ENCODE assay signal across 9 mouse cellular contexts in the genomic region with DNA sequence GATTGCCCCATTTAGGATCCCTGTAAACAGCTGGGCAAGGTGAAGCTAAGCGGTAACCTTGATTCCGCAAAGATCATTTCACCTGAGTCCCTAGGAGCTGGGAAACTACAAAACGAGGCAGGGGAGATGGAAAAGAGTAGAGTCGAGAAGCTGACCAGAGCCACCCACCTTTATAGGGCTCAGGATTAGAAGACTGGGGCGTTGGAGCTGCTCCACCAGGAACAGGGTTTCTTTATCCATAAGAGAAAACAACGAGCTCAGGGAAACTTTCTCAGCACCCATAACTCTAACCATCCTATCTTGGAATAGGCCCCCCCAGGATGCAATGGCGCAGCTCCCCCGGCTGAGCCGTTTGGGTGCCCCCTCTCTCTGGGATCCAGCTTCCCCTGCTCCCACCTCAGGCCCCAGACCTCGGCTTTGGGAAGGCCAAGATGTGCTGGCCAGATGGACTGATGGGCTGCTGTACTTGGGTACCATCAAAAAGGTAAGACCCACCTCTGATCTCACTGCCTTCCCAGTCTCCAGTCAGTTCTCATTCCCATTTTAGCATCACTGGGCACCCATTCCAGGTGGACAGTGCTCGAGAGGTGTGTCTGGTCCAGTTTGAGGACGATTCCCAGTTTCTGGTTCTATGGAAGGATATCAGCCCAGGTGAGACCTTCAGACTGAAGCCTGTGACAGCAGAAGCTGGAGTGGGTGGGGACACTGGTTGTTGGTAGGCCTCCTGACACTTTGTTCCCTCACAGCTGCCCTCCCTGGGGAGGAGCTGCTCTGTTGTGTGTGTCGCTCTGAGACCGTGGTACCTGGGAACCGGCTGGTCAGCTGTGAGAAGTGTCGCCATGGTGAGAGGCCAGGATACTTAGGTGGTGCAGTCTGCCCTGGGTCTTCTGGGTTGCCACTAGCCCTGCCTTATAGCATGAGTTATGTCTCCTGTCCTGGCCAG. TPM values are rescaled to one million over a fixed set of nuclear protein-coding genes. Genes with fewer than 3 reads are reported as not detected.
DNase-seq lines count a peak whose midpoint lies in the region; ATAC-seq and TF ChIP-seq lines count a peak whose summit lies in the region.
"Had no signal": no experiment of that assay in that cellular context is flagged by ENCODE, and none has a peak within 500 bp of the region (broad histone marks: within the 10 kb centered on the region; RNA-seq: fewer than 3 reads in every experiment).

No protein-coding gene starts in this region.

- H3K27ac ChIP-seq in heart, embryonic 13.5 days (replicated peaks) = no peak overlapping the region
- no peak overlapping the region for H3K27ac ChIP-seq in bone marrow macrophage, adult 2 months (ENCODE audit: insufficient read depth, low read depth, low read length)
- no peak overlapping the region for H3K27ac ChIP-seq in heart, postnatal 0 days (ENCODE audit: low read depth)
- H3K27ac ChIP-seq in liver, postnatal 0 days (ENCODE audit: low read depth) = no peak overlapping the region

- H3K9me3 ChIP-seq in heart, embryonic 13.5 days = no peaks in the 10 kb centered on the region
- H3K9me3 ChIP-seq in heart, postnatal 0 days (replicated peaks; ENCODE audit: control insufficient read depth, low read length) = no peaks in the 10 kb centered on the region
- H3K9me3 ChIP-seq in liver, postnatal 0 days (ENCODE audit: low read length) = no peaks in the 10 kb centered on the region

- peak overlapping the region; percentile 87 for H3K4me2 ChIP-seq in heart, embryonic 13.5 days
- H3K4me2 ChIP-seq in heart, postnatal 0 days (ENCODE audit: low read depth, low read length) = peak overlapping the region; percentile 94
- peak overlapping the region; percentile 89 for H3K4me2 ChIP-seq in liver, postnatal 0 days (ENCODE audit: low read depth, low read length)

- DNase-seq in heart, postnatal 25 days (ENCODE audit: low spot score) = no peak
- no peak for DNase-seq in heart, postnatal 0 days (ENCODE audit: low spot score)
- DNase-seq in liver, postnatal 0 days = no peak
- DNase-seq in frontal cortex, postnatal 25 days (ENCODE audit: low spot score in 2 of 2) = no peak
- DNase-seq in layer of hippocampus, postnatal 25 days (ENCODE audit: extremely low spot score in 1 of 2, low spot score in 1 of 2) = no peak
- DNase-seq in right cerebral cortex, postnatal 14 days = no peak

- H3K4me3 ChIP-seq in heart, embryonic 13.5 days = peak overlapping the region; percentile 65
- peak overlapping the region; percentile 81 for H3K4me3 ChIP-seq in bone marrow macrophage, adult 2 months (ENCODE audit: insufficient read depth, low read length)
- peak overlapping the region; percentile 72 for H3K4me3 ChIP-seq in heart, postnatal 0 days (ENCODE audit: low read depth, low read length)
- peak overlapping the region; percentile 74 for H3K4me3 ChIP-seq in liver, postnatal 0 days (ENCODE audit: low read depth, low read length)

- intact Hi-C loops in heart, postnatal 25 days (cut with DNase I) = no loop called here

- peaks cover 35% of the 10 kb centered on the region for H3K4me1 ChIP-seq in heart, embryonic 13.5 days
- H3K4me1 ChIP-seq in bone marrow macrophage, adult 2 months (ENCODE audit: control insufficient read depth, insufficient read depth, low read length) = peaks cover 10% of the 10 kb centered on the region
- peaks cover 20% of the 10 kb centered on the region for H3K4me1 ChIP-seq in heart, postnatal 0 days (ENCODE audit: control insufficient read depth, insufficient read depth)
- peaks cover 28% of the 10 kb centered on the region for H3K4me1 ChIP-seq in liver, postnatal 0 days (ENCODE audit: insufficient read depth)

- WGBS in heart, embryonic 13.5 days = 71% methylated on average over 16 of the region's 16 CpGs
- 80% methylated on average over 16 of the region's 16 CpGs for WGBS in heart, postnatal 0 days
- 76% methylated on average over 16 of the region's 16 CpGs for WGBS in liver, postnatal 0 days (ENCODE audit: insufficient replicate concordance)

- no peak for TF ChIP-seq EP300 in heart, postnatal 0 days (IDR thresholded peaks at IDR 0.05; ENCODE audit: low read depth)
- no peak for TF ChIP-seq EP300 in liver, postnatal 0 days (IDR thresholded peaks at IDR 0.05; ENCODE audit: low read depth)

- TF ChIP-seq CTCF in bone marrow macrophage, adult 2 months (IDR thresholded peaks at IDR 0.05; ENCODE audit: low read depth, low read length) = no peak
- TF ChIP-seq CTCF in heart, postnatal 0 days (IDR thresholded peaks at IDR 0.05; ENCODE audit: low read depth) = no peak
- TF ChIP-seq CTCF in liver, postnatal 0 days (IDR thresholded peaks at IDR 0.05; ENCODE audit: low read depth) = no peak

- no peak for TF ChIP-seq POLR2A in bone marrow macrophage, adult 2 months (IDR thresholded peaks at IDR 0.05; ENCODE audit: borderline replicate concordance, low read depth, low read length)

- H3K27me3 ChIP-seq in heart, embryonic 13.5 days (replicated peaks) = no peaks in the 10 kb centered on the region
- H3K27me3 ChIP-seq in heart, postnatal 0 days (ENCODE audit: control insufficient read depth, insufficient read depth, low read length) = no peaks in the 10 kb centered on the region
- no peaks in the 10 kb centered on the region for H3K27me3 ChIP-seq in liver, postnatal 0 days (ENCODE audit: insufficient read depth, low read length)
- H3K27me3 ChIP-seq: CH12.LX had no signal

- peaks cover 63% of the 10 kb centered on the region for H3K36me3 ChIP-seq in heart, embryonic 13.5 days
- peaks cover 32% of the 10 kb centered on the region for H3K36me3 ChIP-seq in heart, postnatal 0 days (replicated peaks; ENCODE audit: control insufficient read depth, insufficient read depth, low read length)
- H3K36me3 ChIP-seq in liver, postnatal 0 days (replicated peaks; ENCODE audit: insufficient read depth, low read length) = peaks cover 21% of the 10 kb centered on the region

- H3K9ac ChIP-seq in heart, embryonic 13.5 days = peak overlapping the region; percentile 87
- no peak overlapping the region for H3K9ac ChIP-seq in heart, postnatal 0 days (replicated peaks; ENCODE audit: low read depth, low read length)
- H3K9ac ChIP-seq in liver, postnatal 0 days (replicated peaks) = peak overlapping the region; percentile 83

- no peak for ATAC-seq in heart, embryonic 13.5 days (ENCODE audit: extremely low read depth, insufficient number of reproducible peaks, low FRiP score, low TSS enrichment)
- no peak for ATAC-seq in heart, postnatal 0 days (ENCODE audit: insufficient read depth, low read depth)
- no peak for ATAC-seq in liver, postnatal 0 days

RNA-seq across cellular contexts. Expression of a gene that starts 1.3 kb away (rescaled TPM):
- 8.4 and 9.2 TPM in 2 replicates for polyA plus RNA-seq in heart, embryonic 13.5 days (2015; fragmentation: Nextera tagmentation; extraction: Ambion mirVana)
- total RNA-seq in heart, postnatal 25 days (2021) = 10 to 100 TPM; 10.8 to 12.3 TPM
- 32.1 and 34.3 TPM in 2 replicates for polyA plus RNA-seq in bone marrow macrophage, adult 2 months (2012; ENCODE audit: insufficient read depth, insufficient read length, missing spikeins)
- 13.7 and 16.3 TPM in 2 replicates for total RNA-seq in heart, postnatal 0 days (2014; rRNA removed; ENCODE audit: low replicate concordance)
- polyA plus RNA-seq in heart, postnatal 0 days (2015; fragmentation: Nextera tagmentation; extraction: Ambion mirVana) = 6.3 and 7.2 TPM in 2 replicates
- polyA plus RNA-seq in liver, postnatal 0 days (2015; fragmentation: Nextera tagmentation; extraction: Ambion mirVana) = 2.5 and 2.7 TPM in 2 replicates
- total RNA-seq in layer of hippocampus, postnatal 25 days (2021) = 10 to 100 TPM; 27.0 to 29.4 TPM

RNA-seq across cellular contexts. Expression of a gene that starts 5.2 kb away (rescaled TPM):
- 152 and 169 TPM in 2 replicates for polyA plus RNA-seq in heart, embryonic 13.5 days (2015; fragmentation: Nextera tagmentation; extraction: Ambion mirVana)
- 10 to 100 TPM; 91.4 to 92.5 TPM for total RNA-seq in heart, postnatal 25 days (2021)
- 120 and 134 TPM in 2 replicates for polyA plus RNA-seq in bone marrow macrophage, adult 2 months (2012; ENCODE audit: insufficient read depth, insufficient read length, missing spikeins)
- 80.2 and 107 TPM in 2 replicates for total RNA-seq in heart, postnatal 0 days (2014; rRNA removed; ENCODE audit: low replicate concordance)
- polyA plus RNA-seq in heart, postnatal 0 days (2015; fragmentation: Nextera tagmentation; extraction: Ambion mirVana) = 180 and 193 TPM in 2 replicates
- polyA plus RNA-seq in liver, postnatal 0 days (2015; fragmentation: Nextera tagmentation; extraction: Ambion mirVana) = 83.4 and 87.1 TPM in 2 replicates
- total RNA-seq in layer of hippocampus, postnatal 25 days (2021) = 100 to 1,000 TPM; 100 to 113 TPM

RNA-seq across cellular contexts. Expression of a gene that starts 6.9 kb away (rescaled TPM):
- polyA plus RNA-seq in heart, embryonic 13.5 days (2015; fragmentation: Nextera tagmentation; extraction: Ambion mirVana) = 1.3 and 2.0 TPM in 2 replicates
- total RNA-seq in heart, postnatal 25 days (2021) = 1 to 10 TPM; 5.3 to 5.5 TPM
- 2.4 and 3.5 TPM in 2 replicates for polyA plus RNA-seq in bone marrow macrophage, adult 2 months (2012; ENCODE audit: insufficient read depth, insufficient read length, missing spikeins)
- total RNA-seq in heart, postnatal 0 days (2014; rRNA removed; ENCODE audit: low replicate concordance) = 4.3 and 6.6 TPM in 2 replicates
- polyA plus RNA-seq in heart, postnatal 0 days (2015; fragmentation: Nextera tagmentation; extraction: Ambion mirVana) = 0.41 and 0.45 TPM in 2 replicates
- polyA plus RNA-seq in liver, postnatal 0 days (2015; fragmentation: Nextera tagmentation; extraction: Ambion mirVana) = 0.19 and 0.33 TPM in 2 replicates
- total RNA-seq in layer of hippocampus, postnatal 25 days (2021) = 100 to 1,000 TPM; 399 to 523 TPM

RNA-seq across cellular contexts. Expression of a gene that starts 17.3 kb away (rescaled TPM):
- polyA plus RNA-seq in heart, embryonic 13.5 days (2015; fragmentation: Nextera tagmentation; extraction: Ambion mirVana) = 6.3 and 7.0 TPM in 2 replicates
- under 1 TPM; 0.44 to 0.48 TPM for total RNA-seq in heart, postnatal 25 days (2021)
- polyA plus RNA-seq in bone marrow macrophage, adult 2 months (2012; ENCODE audit: insufficient read depth, insufficient read length, missing spikeins) = 8.3 and 11.0 TPM in 2 replicates
- total RNA-seq in heart, postnatal 0 days (2014; rRNA removed; ENCODE audit: low replicate concordance) = 4.5 and 4.8 TPM in 2 replicates
- 0.93 and 1.5 TPM in 2 replicates for polyA plus RNA-seq in heart, postnatal 0 days (2015; fragmentation: Nextera tagmentation; extraction: Ambion mirVana)
- polyA plus RNA-seq in liver, postnatal 0 days (2015; fragmentation: Nextera tagmentation; extraction: Ambion mirVana) = 1.6 and 2.7 TPM in 2 replicates
- total RNA-seq in layer of hippocampus, postnatal 25 days (2021) = 1 to 10 TPM; 2.9 to 3.1 TPM

RNA-seq across cellular contexts. Expression of a gene that starts 38.8 kb away (rescaled TPM):
- polyA plus RNA-seq in heart, embryonic 13.5 days (2015; fragmentation: Nextera tagmentation; extraction: Ambion mirVana) = 9.1 and 9.8 TPM in 2 replicates
- 1 to 10 TPM; 2.9 to 3.8 TPM for total RNA-seq in heart, postnatal 25 days (2021)
- 10.4 TPM in 2 replicates for polyA plus RNA-seq in bone marrow macrophage, adult 2 months (2012; ENCODE audit: insufficient read depth, insufficient read length, missing spikeins)
- 4.0 and 10.9 TPM in 2 replicates for total RNA-seq in heart, postnatal 0 days (2014; rRNA removed; ENCODE audit: low replicate concordance)
- 5.0 and 5.4 TPM in 2 replicates for polyA plus RNA-seq in heart, postnatal 0 days (2015; fragmentation: Nextera tagmentation; extraction: Ambion mirVana)
- polyA plus RNA-seq in liver, postnatal 0 days (2015; fragmentation: Nextera tagmentation; extraction: Ambion mirVana) = 3.3 and 4.4 TPM in 2 replicates
- 10 to 100 TPM; 14.8 to 16.2 TPM for total RNA-seq in layer of hippocampus, postnatal 25 days (2021)
